Mouse (Mus musculus): ENCODE measurements around the gene Saa3. TPM values are rescaled to one million over a fixed set of nuclear protein-coding genes. Genes with fewer than 3 reads are reported as not detected.

Gene Saa3
- polyA plus RNA-seq, 1 experiment = not detected

DNA sequence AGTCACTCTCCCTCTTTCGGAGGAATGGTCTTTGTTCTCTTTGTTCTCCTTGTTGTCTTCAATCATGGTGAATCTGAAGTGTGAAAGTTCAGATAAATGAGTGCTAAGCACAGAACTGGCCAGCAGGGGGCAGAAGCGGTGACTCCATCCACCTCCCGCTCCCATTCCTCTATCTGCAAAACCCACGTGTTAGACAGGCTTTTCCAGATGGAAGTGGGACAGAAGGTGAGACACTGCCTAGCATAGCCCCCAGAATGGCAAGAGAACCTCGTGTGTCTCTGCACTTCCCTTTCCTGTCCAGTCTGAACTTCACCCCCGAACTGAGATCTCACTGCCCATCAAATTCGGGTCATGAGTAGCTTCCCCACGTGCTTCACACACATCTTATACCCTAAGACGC is 50.3 kb downstream of the Saa3 start:
- TF ChIP-seq GATA1 (IDR thresholded peaks at IDR 0.05; ENCODE audit: low read length) = no peak

Other genes starting within 250 kb of the Saa3 start
- gene Sergef, start 75.9 kb downstream of the Saa3 start, polyA plus RNA-seq (2012) = 8.8 and 18.5 TPM in 2 replicates
- gene Tph1, start 43.2 kb downstream of the Saa3 start, polyA plus RNA-seq (2012) = 0.37 and 0.60 TPM in 2 replicates
- 4.4 and 5.2 TPM in 2 replicates for gene Saal1, start 5.0 kb downstream of the Saa3 start, polyA plus RNA-seq (2012)
- gene Saa4, start 16.9 kb upstream of the Saa3 start, polyA plus RNA-seq (2012) = not detected in 2 replicates
- gene Saa1, start 27.3 kb upstream of the Saa3 start, polyA plus RNA-seq (2012) = not detected in 2 replicates
- not detected in 2 replicates for gene Saa2, start 36.1 kb upstream of the Saa3 start, polyA plus RNA-seq (2012)
- 3.4 and 4.2 TPM in 2 replicates for gene Hps5, start 80.4 kb upstream of the Saa3 start, polyA plus RNA-seq (2012)
- gene Gtf2h1, start 80.4 kb upstream of the Saa3 start, polyA plus RNA-seq (2012) = 111 and 170 TPM in 2 replicates
- 2,468 and 3,111 TPM in 2 replicates for gene Ldha, start 125.8 kb upstream of the Saa3 start, polyA plus RNA-seq (2012)
- not detected in 2 replicates for gene Ldhc, start 145.5 kb upstream of the Saa3 start, polyA plus RNA-seq (2012)
- gene Tsg101, start 204.3 kb upstream of the Saa3 start, polyA plus RNA-seq (2012) = 70.2 and 113 TPM in 2 replicates
- gene Uevld, start 242.8 kb upstream of the Saa3 start, polyA plus RNA-seq (2012) = 0.25 and 0.26 TPM in 2 replicates

All from G1E-ER4 (cell line).